Mouse (Mus musculus) ES-E14 (cell line): Measurements from ENCODE around the gene Elob.

Experiments used
- CHD2 ChIP-seq: IDR thresholded peaks from 2 replicates; pipeline ENCODE4 v1.6.1; 2014; ENCODE audit warnings: mild to moderate bottlenecking, low read depth, low read length, inconsistent platforms
- MAFK ChIP-seq: IDR thresholded peaks from 2 replicates; pipeline ENCODE4 v1.6.1; 2014; ENCODE audit warnings: mild to moderate bottlenecking, low read depth, low read length, inconsistent platforms; ENCODE audit not compliant: insufficient read depth
- ZC3H11A ChIP-seq: IDR thresholded peaks from 2 replicates; pipeline ENCODE4 v1.6.1; 2012; ENCODE audit warnings: low read depth, mild to moderate bottlenecking, inconsistent platforms, low read length, borderline replicate concordance
- ZNF384 ChIP-seq: IDR thresholded peaks from 2 replicates; pipeline ENCODE4 v1.6.1; 2012; ENCODE audit warnings: low read depth, low read length, inconsistent platforms

GRCm38 (mm10) chr17:23843141-23843811, 14.3 kb upstream of the Elob start:
- TF ChIP-seq ZNF384 (no peak), CHD2 (no peak), ZC3H11A (no peak), MAFK (no peak)
